Mouse (Mus musculus): ENCODE measurements at regions not wholly inside any gene's neighbourhood (a gene's known extent, or its start where the extent isn't known, plus 50 kb on each side); places are given as distances from the start of the nearest gene placed in this dataset.
"Not testable (repeated sequence)": the region's sequence is repeated elsewhere in the genome, so short reads cannot be mapped to it uniquely, and the experiment has no call there.

DNA sequence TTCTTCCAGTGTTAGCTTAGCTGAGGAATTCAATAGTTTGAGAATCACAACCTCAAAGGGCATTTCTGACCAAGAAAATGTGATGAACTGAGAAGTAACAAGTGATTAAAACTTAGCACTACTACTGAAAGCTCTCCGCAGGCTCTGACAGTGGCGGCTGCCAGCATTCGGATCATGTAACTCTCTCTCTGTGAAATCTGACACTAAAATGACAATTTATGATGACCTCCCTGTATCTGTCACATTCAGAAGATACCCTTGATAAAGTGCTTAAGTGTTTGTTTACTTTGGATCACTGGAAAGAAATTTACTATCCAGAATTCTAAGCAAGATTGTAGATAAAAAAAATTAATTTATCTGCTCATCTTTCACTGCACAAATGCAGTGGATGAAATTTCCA is 230.3 kb upstream of the Pld5 start:
- in situ Hi-C loops (cut with MboI, MseI): no loop called here

DNA sequence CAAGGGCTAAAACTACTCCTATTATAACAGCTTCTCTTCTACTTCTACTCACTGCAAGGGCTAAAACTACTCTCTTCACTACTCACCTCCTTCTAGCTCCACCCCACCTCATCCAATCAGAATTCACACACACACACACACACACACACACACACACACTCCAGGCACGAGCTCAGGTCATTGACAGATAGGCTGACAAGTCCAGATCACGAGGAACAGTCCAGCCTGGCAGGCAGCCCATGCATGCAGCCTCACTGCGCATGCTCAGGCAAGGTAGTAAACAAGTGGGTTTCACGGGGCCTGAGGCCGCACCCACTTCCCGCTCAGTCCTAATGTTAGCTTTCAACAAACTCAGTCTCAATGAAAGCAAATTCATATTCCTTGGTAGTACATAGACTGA is 229.6 kb upstream of the Pld5 start:
- in situ Hi-C loops (cut with MboI, MseI): not testable (repeated sequence)

DNA sequence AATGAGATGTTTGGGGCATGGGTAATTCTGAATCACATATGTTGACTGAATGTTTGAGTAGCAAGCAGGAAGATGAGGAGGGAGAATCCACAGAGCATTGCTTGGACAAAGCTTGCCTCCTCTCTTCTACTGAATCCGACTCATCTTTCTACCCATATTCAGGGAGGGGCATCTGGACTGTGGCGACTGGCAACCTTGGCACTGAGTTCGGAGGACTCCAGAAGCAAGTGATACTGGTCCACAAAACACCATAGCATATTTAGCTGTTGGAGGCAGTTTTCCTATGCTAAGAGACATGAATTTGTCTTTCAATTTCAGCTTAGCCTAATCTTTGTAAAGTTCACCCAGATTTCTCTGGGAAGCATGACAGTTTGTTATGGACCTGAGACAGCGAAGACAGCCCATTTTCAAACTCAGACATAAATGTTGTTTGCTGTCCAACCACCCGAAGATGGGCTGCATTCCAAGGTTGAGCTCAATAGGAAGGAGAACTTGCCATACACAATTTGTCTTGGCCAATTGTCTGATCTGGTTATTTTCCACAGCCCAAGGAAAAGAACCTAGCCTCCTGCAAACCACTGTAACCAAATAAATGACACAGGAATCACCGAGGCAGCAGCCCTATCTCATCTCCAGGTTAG is 224.0 kb upstream of the Pld5 start:
- in situ Hi-C loops (cut with MboI, MseI): no loop called here

DNA sequence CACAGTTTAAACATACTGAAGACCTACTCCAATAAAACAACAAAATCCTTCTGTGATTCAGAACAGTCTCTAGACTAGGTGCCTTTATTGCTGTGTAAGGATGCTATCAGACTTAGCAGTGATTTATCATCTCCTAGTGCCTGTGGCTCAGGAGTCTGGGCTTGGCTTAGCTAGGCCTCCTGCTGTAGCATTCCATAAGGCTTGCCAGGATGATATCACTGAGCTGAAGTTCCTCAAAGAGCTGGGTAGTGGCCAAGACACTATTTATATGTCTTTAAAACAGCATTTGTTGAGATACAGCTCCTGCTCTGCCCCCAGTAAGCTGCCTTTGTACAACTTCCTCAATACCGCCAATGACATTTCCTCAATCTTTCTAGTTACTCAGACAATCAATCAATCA is 193.4 kb upstream of the Pld5 start:
- in situ Hi-C loops (cut with MboI, MseI): no loop called here

DNA sequence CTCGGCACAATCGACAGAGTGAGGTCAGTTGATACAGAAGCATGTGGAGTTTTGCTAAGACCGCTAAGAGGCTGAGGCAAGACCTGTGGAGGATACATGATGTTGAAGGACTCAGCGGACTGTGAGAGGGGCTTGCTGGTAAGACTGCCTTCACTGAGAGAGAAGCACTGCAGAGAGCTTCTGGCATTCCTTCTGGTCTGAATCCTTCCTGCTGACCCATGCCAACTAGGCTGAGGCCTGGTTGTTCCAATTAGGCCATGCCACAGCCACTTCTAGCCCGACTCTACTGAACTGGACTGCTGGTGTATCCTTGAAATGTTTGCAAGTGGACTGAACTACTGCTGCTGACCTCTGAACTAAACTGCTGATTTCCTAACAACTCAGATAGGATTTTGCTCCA is 187.0 kb upstream of the Pld5 start:
- in situ Hi-C loops (cut with MboI, MseI): no loop called here

DNA sequence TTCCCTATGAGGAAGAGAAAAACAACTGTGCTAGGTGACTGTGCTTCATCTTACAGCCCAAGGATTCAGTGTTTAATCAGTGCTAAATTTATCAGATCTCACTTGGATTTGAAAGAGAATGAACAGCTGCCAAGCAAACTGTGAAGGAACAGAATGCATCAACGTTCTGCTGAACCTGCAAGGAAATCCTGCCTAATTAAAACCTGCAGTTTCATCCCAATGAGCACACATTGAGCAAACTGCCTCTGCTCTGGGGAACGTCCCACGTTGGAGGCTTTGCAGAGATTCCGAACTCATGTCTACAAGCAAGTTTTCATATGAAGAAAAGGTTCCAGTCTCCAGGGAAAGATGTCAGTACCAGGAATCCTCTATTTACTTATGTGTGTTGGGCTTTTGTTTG is 171.6 kb upstream of the Pld5 start:
- in situ Hi-C loops (cut with MboI, MseI): no loop called here

DNA sequence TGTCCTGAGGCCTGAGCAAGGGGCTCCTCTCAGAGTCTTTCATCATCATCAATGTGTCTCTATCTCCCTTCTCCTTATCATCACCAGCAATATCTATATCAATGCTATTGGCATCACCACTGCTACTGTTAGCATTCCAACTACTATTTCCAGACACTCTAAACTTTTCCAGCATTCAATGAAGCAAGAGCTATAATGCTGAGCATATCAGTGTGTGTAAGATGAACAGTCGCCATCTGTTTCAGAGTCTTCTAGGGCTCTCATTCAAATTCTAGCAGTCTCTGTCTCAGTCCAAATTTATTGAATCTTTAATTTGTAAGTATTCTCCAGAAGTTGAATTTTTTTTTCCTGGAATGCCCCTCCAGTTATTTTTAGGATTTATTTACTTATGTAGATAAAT is 168.6 kb upstream of the Pld5 start:
- in situ Hi-C loops (cut with MboI, MseI): no loop called here

DNA sequence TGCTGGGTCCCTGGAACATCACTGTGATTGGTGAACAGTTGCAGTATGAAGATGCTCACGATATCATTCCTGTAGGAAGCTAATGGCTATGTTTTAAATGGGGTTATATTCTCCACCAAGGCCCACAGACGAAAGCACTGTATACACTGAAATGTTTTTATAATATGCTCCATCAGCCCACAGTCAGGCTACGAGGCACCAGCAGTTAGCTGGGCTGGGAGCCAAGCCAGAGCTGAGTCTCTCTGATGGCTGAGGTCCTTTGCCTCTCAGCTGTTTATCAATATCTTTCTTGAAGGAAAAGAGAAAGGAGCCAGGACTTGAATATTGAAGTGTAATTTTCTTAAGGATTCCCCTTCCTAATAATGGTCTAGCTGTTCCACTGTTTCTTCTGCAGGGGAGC is 165.1 kb upstream of the Pld5 start:
- in situ Hi-C loops (cut with MboI, MseI): no loop called here

DNA sequence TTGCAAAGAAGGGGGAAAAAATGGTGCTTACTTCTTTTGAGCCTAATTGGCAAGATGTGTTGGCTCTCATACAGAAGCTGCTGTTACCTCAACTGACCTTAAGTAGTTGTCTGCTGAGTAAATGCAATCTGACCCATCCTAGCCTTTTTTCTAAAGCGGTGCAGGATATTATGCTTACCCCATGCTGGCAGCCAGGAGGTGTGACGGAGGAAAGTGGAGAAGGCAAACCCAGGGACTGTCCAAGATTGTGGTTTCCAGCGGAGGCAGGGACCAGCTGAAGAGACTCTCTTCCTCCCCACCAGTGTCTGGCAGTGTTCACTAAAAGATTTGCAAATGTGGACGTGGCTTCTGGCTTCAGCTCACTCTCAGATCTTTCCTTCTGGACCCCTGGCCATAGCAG is 152.7 kb upstream of the Pld5 start:
- in situ Hi-C loops (cut with MboI, MseI): loop anchor here (5.0 kb wide), 1 partner anchor 44 kb away; no protein-coding TSS in a partner anchor

DNA sequence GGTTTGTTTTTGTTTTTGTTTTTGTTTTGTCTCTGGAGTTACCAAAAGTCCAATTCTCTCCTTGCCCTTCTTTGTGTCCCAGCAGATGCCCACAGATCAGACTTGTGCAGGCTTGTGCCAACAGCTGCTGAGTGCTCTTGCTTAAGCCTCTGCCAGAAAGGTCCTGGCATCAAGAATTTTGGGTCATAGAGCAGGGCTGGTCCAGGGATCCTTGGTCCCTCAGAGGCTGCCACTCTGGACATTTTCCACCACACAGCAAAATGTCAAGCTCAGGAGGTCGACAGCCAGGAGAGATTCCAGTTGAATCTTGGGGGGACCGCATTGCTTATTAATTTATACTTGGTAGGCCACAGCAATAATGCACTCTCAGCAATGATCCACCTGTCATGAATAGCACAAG is 151.9 kb upstream of the Pld5 start:
- in situ Hi-C loops (cut with MboI, MseI): loop anchor here (5.0 kb wide), 1 partner anchor 45 kb away; no protein-coding TSS in a partner anchor

DNA sequence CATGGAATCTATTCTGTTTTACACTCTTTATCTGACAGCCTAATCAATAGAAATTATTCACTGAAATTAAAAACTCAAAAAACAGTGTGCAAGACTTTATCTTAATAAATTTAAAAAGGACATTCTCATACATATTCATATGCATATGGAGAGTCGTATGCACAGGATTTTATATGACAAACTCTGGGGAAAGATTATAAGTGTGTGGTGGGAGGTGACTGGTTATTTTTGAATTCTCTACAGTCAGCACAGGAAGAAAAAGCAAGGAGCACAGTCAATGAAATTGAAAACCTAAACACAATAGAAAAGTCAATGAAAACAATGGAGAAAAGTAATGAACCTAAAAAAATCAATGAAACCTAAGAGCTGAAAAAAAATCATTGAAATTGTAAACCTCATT is 142.1 kb upstream of the Pld5 start:
- in situ Hi-C loops (cut with MboI, MseI): no loop called here

DNA sequence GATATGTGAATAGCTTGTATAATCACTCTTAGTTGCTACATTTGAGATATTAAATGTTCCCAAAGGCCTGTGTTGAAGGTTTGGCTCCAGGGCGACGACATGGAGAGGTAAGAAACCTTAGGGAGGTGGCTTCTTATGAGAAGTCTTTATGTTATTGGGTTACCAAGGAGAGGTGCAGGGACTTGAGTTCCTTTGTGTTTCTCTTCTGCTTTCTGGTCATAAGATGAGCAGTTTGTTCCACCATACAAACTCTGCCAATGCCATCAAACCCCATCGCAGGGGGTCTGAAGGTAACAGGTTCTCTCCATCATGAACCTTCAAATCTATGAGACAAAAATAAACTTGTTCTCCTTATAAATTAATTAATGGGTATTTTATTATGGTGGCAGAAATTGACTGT is 129.0 kb upstream of the Pld5 start:
- in situ Hi-C loops (cut with MboI, MseI): no loop called here

DNA sequence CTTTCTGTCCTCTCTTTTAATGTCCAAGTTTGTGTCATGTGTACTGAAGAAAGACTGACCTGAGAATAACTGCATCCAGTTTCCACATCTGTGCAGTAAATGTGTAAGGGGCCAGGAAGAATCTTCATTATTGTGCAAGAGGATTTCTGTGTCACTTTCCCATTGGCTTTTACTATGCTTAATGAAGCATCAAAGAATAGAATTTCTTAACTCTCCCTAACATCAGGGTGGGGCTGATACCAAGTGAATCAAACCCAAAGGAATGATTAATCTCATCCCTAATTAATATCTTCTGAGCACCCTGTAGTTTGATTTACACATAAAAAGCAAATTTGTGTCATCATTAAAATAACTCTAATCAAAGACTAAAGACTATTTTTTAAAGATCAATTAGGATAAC is 104.5 kb upstream of the Pld5 start:
- in situ Hi-C loops (cut with MboI, MseI): no loop called here

DNA sequence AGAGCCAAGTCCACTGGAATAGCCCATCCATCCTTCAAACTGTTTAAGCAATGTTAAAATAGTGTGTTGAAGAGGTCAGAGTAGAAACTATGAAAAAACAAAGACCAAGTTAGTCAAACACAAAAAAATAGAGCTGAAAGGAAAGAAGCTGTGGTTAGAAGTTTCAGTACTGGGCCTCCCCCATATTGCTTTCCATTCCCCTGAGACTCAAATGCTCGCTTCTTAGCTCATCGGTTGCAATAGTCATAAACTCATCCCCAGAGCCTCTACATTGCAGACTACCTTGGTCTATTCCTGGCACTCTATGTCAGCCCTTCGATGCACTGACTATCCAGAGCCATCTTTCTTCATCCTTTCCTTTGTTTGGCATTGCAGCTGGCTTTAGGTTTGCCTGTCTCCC is 91.8 kb upstream of the Pld5 start:
- in situ Hi-C loops (cut with MboI, MseI): no loop called here

DNA sequence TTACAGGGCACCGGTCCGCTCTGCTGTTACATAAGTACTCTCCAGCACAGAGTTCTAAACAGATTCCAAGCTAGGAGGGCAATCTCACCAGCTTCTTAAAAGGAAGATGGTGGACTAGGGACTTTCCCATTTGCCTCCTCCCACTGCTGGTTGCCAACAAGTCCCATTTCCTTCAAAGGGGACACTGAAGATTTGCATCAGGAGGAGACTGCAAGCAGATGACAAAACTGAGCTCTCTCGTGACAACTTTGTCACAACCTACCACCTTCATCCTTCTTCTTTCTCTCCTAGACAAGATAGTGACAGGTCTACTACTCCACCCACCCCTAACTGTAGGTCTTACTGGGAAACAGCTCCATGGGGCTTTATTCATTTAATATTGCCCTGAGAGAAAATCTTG is 85.8 kb upstream of the Pld5 start:
- in situ Hi-C loops (cut with MboI, MseI): no loop called here

DNA sequence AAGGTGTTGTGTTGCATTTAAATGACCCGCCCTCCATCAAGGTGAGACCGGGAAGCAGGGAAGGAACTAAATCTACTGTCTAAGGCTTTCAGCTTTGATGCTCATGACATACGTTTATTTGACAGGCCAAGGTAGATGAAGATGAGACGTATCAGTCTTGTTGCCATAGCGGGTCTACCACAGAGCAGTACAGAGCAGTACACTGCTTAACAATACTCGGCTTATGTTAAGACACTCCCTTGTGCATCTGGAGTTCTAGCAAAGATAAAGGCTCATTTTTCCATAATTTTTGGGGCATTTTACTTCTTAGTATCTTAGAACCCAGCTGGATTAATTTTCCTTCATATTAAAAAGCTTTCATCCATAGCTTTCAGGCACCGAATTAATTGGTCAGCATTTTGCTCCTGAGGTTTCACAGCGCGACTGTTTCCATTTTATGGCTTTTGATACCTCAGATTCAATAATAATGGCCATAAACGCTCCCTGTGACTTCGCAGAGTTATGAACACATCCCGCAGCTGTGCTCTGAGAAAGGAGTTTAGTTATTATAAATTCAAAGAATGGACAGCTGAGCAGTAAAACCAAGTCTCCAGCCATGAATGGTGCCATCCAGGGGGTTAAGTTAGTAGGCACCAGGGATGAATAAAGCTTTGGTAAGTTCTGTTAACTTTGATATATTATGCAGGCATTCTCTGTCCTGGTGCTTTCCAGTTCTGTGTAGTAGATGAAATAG is 85.0 kb upstream of the Pld5 start:
- in situ Hi-C loops (cut with MboI, MseI): no loop called here

DNA sequence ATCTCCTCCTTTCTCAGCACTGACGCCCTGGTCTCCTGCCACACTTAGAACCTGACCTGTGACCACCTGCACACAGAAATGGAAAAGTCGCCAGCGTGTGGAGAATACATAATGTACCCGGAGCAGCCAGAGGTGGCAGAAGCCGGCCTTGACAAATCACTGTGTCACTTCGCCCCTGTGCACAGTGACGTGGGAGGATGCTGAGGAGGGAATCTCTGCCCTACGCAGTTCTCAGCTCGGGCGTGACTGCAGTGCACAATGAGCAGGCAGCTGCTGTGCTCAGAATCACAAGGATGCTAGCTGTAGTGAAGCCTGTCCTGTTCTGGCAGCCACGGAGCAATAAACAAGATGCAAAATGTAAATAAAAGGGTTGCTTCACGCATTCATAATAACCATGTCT is 80.2 kb upstream of the Pld5 start:
- in situ Hi-C loops (cut with MboI, MseI): no loop called here

DNA sequence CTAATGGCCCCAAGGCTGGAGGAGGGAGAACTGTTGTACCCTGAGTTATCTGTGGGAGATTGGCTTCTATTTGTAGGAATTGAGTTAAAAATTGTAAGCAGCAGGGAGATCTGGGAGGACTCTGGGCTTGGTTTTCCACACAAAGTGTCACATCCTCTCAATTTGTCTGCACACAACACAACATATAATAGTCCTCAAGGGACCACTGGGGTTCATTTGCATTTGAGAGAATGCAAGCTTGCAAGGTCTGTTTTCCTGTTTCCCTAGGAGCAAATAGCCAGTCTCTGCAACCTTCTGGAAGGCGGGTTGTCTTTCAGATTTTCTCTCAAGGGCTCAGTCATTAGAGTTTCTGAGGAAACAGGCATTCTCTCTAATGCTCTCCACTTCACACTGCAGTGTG is 79.8 kb upstream of the Pld5 start:
- in situ Hi-C loops (cut with MboI, MseI): no loop called here

DNA sequence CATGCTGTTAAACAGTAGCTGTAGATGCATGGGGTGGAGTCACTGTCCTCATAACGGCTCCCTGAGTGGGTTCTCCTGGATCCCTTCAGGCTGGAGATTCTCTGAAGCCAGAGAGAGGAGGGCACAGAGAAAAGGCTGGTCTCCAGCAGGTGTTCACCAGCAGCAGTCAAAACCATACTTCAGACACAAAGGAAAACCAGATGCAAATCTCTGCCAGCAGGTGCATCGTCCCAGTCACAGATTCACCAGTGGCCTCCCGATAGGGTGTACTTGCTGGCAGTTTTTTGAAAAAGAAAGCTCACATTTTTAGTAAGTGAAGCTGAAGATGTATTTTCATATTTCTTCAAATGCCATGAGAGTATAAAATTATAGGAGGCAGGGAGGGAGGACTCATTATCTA is 77.6 kb upstream of the Pld5 start:
- in situ Hi-C loops (cut with MboI, MseI): no loop called here

DNA sequence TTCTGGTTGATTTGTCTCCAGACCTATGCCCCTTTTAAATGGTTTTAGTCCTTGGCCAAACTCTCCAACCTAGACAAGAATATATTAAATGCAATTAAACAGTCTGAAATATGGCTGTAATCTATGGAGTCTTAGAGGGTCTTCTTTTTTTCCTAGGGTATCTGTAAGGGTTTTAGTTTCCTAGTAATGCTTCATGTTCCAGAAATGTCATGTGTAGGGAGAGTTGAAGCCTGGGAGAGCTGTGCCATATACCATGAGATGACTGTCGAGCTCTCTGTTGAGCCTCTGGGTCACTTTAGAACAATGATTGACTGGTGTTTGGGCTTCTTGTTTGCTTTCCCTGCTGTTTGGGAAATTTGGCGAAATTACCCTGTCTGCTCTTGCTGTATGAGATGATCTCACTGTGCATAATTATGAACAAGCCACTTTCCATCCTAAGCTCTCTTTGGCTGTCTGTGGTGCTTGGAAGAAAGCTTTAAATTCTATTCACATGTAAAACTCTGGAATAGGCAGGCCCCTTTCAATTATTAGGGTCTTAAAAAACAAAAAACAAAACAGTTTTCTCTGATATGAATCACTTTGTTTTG is 74.9 kb upstream of the Pld5 start:
- in situ Hi-C loops (cut with MboI, MseI): no loop called here

DNA sequence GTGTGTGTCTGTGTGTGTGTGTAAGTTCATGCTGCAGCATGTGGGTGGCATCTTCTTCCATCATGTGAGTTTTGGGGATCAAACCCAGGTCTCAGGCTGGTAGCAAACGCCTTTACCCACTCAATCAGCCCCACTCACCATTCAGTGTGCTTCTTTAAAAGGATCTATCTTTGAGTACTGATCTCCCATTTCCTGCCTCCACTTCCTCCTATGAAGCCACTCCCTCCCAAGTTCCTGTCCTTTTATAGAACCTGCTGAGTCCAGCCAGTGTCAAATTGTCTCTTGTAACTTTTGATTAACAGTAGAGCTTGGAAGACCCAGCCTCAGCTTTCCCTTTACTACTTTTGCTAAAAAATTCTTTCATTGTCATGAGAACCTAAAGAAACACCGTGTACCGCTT is 73.0 kb upstream of the Pld5 start:
- in situ Hi-C loops (cut with MboI, MseI): no loop called here

DNA sequence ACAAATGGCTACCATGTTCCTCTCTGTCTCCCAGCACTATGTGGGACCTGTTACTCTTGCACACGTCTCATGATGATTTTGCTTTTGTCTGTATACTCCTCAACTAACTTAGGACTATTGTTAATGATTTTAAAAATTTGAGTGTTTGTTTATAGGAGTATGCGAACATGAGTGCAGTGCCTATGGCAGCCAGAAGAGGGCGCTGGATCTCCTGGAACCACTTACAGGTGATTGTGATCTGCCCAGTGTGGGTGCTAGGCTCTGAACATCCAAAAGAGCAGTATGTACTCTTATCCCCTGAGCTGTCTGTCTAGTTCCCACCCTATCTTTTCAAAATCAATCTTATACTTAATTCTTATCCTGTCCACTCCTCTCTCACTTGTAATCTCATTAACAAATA is 56.2 kb upstream of the Pld5 start:
- in situ Hi-C loops (cut with MboI, MseI): no loop called here

Measured in regulatory T cell (primary cell).